Mouse (Mus musculus): ENCODE data around the gene Ifngr2.

The Ifngr2 gene

DNA sequence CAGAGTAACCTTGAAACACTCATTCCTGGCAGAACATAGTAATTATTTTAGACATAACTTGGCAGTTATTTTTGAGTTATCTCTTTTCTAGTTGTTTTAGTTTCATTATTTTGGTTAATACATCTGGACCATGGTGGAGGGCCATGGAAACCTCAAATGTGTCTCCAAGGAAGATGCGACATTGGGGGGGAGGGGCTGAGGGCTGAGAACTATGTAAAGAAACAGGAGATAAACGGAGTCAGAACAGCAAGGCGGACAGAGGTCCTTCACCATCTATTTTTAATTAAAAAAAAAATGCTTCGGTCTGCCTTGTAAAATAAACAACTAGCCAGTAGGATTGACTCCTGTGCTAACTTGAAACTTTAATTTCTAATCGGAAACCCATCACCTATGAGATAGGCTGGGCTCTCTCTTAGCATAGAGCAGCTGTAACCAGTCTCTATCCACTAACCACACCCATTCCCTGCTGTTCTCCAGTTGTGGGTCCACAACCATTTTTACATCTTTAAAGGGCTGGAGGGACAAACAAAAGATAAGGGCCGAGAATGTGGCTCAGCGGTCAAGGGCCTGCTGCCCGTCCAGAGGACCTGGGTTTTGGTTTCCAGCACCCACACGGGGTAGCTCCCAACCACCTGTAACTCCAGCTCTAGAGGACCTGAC, 18.6 kb downstream of the Ifngr2 start:
- DNase-seq (ENCODE audit: low spot score in 2 of 2): no peak

- no peak for DNase-seq (ENCODE audit: low spot score in 2 of 2)
These were observed 19.1 kb downstream of the Ifngr2 start for GRCm38 (mm10) chr16:91566002-91566401.

DNA sequence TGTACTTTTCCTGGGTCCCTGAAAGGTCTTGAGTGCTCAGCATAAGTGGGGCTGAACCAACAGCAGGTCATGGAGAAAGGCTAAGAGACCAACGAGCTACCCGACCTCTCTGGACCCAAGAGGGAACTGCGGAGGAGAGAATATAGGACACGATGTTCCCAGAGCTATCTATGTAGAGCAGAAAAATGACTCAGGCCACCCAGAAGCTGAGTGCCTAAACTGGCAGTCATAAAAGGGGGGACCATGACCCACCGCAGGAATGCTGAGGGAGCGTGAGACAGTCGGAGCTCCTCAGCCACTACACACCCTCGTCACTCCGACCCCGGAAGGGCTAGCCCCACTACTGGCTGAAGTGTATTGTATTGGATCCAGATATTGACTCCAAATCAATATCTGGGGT, 22.1 kb downstream of the Ifngr2 start:
- no peak for DNase-seq (ENCODE audit: low spot score in 2 of 2)

GRCm38 (mm10) chr16:91571105-91571504, 24.2 kb downstream of the Ifngr2 start:
- DNase-seq (ENCODE audit: low spot score in 2 of 2): no peak

- no peak for DNase-seq (ENCODE audit: low spot score in 2 of 2)
These were observed 28.3 kb downstream of the Ifngr2 start for GRCm38 (mm10) chr16:91575151-91575550.

DNA sequence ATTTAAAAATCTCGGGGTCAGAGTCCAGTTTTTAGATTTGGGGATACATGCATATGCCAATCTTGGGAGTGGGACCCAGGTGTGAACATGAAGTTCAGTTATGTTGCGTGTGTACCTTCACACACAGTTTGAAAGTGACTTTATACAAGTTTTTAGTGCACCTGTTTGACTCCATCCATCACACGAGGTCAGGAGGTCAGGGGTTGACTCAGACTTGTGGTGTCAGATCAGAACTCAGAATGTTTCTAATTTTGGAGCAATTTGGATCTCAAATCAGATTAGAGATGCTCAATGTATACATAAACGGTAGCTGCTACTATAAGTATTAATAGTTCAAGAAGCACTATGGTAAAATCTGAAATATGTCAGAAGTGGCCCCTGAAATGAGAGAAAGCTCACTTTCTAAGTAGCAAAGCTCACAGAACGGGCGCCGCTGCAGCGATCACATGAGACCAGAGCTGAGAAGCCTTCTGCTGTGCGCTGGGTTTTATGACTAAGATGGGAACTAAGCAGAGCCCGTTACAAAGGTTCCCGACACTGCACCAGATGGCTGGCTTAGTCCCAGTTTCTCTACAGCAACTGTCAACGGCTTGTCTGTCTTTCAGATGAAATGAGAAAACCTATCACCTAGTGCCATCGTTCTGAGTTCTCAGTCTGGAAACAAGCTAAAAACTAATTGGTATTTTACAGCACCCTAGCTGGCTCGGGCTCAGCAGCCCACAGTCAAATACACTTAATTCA, 32.3 kb downstream of the Ifngr2 start:
- DNase-seq (ENCODE audit: low spot score in 2 of 2): no peak

DNA sequence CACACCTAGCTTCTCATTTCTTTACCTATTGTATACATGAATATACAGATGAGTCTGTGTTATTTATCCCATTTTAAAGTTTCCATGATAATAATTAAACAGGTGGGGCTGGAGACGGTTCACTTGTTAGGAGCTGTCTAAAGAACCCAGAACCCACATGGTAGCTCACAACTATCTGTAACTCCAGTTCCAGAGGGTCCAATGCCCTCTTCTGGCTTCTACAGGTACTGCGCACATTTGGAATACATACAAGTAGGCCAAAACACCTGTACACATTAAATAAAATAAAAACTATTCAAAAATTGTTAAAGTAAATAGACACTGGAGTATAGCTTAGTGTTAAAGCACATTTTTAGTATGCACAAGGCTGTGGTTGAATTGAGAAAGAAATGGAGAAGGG, 35.4 kb downstream of the Ifngr2 start:
- DNase-seq (ENCODE audit: low spot score in 2 of 2): no peak

DNA sequence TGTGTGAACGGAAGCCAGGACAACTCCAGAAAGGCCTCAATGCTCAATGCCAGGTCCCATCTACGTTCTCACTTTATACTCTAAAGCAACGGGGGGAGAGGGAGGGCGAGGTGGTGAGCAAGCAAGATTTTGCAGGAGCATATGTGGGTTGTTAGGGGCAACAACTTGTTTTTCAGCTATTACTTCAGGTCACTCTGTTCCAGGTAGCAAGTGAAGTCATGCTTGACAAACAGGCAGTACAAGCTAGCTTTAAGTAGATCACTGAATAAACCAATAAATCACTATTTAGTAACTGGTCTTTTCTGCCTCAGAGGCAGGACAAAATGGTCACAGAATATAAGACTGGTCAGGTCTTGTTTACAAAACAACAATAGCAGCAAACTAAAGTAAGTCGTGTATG, 38.7 kb downstream of the Ifngr2 start:
- DNase-seq (ENCODE audit: low spot score in 2 of 2): peak in 1 of 2 experiments; percentile 26

- DNase-seq (ENCODE audit: low spot score in 2 of 2): no peak
These were observed 39.4 kb downstream of the Ifngr2 start for GRCm38 (mm10) chr16:91586244-91586643.

DNA sequence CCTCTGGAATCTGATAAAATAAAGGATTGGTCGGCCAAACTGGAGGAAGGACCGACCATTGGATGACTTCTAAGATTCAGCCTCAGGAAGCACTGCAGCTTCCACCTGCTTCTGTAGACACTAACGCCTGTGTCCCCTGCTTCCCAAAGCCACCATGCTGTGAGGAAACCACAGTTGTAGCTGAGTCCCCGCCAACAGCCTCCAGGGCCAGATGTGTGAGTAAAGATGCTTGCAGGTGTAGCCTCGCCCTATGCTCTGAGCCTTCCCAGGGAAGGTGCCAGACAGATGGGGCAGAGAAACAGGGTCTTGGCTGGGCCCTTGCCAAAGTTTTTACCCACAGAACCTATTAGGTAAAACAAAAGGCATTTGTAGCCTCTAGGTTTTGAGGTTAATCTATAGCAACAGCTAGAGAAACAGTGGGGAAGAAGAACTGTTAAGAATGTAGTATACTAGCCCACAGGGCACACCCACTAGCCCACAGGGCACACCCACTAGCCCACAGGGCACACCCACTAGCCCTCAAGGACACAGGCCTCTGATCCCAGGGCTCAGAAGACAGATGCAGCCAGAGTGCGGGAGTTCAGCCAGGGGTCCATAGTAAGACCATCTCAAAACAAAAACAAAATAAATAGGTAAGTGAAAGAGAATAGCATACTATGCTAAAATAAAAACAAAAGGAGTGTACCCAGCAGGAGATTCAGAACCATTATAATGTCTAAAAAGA, 41.0 kb downstream of the Ifngr2 start:
- no peak for DNase-seq (ENCODE audit: low spot score in 2 of 2)

DNA sequence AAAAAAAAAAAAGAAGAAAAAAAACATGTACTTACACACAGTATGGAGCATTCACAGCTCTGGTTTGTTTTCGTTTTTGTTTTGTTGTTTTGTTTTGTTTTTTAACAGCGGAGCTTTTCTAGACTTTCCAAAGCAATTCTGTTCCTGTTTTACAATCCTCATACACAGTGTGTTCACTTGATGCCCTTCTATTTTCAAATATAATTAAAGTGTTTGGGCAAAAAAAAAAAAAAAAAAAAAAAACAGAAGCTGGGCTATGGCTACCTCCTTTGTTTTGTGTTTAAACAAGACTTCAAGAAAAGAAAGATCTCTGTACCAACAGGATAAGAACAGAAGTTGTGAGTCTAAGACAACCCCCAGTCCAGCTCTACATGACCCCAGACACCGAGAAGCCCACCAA, 41.8 kb downstream of the Ifngr2 start:
- DNase-seq (ENCODE audit: low spot score in 2 of 2): no peak

DNA sequence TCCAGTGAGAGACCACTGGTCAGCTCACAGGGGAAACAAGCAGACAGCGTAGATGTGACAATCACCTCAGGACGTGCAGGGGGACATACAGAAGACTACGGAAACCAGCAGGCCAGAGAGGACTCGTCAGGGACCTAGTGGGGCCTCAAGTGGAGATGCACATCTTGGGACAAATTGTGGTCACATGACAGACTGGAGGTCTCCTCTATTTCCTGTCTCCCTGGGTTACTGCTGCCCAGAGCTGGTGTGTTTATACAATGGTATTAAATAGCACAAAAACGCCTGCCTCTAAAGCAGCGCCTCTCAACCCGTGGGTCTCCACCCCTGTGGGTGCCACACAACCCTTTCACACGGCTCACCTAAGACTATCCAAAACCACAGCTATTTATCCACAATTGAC, 45.3 kb downstream of the Ifngr2 start:
- no peak for DNase-seq (ENCODE audit: low spot score in 2 of 2)

- DNase-seq (ENCODE audit: low spot score in 2 of 2): no peak
These were observed 46.4 kb downstream of the Ifngr2 start for GRCm38 (mm10) chr16:91593262-91593661.

- no peak for DNase-seq (ENCODE audit: low spot score in 2 of 2)
These were observed 48.2 kb downstream of the Ifngr2 start for GRCm38 (mm10) chr16:91595076-91595475.

- DNase-seq (ENCODE audit: low spot score in 2 of 2): no peak
These were observed 49.5 kb downstream of the Ifngr2 start for GRCm38 (mm10) chr16:91596397-91596778.

GRCm38 (mm10) chr16:91596779-91597671, 50.2 kb downstream of the Ifngr2 start:
- DNase-seq (ENCODE audit: low spot score in 2 of 2): no peak

DNA sequence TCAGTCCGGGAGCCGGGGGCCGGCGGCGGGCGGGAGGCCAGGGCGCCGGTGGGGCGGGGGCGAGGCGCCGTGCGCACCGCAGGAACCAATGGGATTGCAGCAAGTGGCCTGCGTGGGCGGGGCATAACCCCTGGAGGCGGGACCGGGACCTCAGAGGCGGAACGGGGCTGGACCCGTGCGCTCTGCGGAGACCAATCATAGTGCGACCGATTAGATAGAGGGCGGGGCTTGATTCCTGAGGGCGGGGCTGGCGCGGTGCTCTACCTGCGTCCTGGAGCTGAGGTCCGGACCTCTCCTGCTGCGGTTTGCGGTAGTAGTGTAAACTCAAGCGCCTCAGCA, 50.8 kb downstream of the Ifngr2 start, which contains the start of gene Tmem50b:
Gene Tmem50b, minus strand, starts transcription at position 129 of the 339 bp plus-strand sequence.
- peak; percentile 99 for DNase-seq (ENCODE audit: low spot score in 2 of 2)

GRCm38 (mm10) chr16:91599242-91599641, 52.4 kb downstream of the Ifngr2 start:
- DNase-seq (ENCODE audit: low spot score in 2 of 2): no peak

- DNase-seq (ENCODE audit: low spot score in 2 of 2): no peak
These were observed 54.2 kb downstream of the Ifngr2 start for GRCm38 (mm10) chr16:91601081-91601480.

DNA sequence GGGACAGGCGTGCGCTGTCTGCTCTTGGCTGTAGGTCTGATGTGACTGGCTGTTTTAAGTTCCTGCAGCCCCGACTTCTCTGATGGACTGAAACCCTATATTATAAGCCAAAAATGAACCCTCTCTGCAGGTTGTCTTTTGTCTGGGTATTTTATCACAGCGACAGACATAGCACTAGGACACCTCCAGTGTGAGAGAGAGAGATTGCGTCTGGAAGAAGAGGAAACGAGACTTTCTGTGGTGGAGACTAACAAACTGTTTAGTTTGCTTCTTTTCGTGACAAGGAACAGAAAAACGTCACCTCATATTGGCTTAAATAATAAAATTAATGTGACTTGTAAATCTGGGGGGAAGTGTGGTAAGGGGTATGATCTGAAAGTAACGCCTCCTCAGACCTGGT, 54.8 kb downstream of the Ifngr2 start:
- DNase-seq (ENCODE audit: low spot score in 2 of 2): no peak

GRCm38 (mm10) chr16:91605156-91605555, 58.3 kb downstream of the Ifngr2 start:
- DNase-seq (ENCODE audit: low spot score in 2 of 2): no peak

DNA sequence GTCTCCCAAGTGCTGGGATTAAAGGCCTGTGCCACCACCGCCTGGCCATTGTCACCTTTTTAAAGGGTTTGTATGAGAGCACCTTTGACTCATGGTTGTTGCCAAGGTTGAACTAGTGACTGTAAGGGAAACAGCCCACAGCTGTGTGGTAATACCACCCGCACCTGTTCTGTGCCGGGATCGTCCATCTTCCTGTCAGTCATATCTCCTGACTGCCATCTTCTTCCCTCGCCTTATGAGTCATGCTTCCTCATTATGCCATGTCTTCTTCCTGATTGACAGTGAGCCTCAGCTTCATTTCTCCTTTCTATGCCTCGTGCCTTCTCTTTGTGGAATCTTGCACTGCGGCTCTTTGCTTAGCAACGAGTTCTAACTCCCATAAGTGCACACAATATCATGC, 60.1 kb downstream of the Ifngr2 start:
- DNase-seq (ENCODE audit: low spot score in 2 of 2): no peak

Data from urinary bladder, postnatal 36 days (tissue).